Mouse (Mus musculus) urinary bladder, postnatal 36 days (tissue): ENCODE results near the gene Pou6f2.

Experiments
- DNase-seq, 2 experiments: peaks; one replicate each; pipeline ENCODE4 v3.0.0; 2022; ENCODE audit warnings: low spot score in 2 of 2, mixed read lengths in 1 of 2

The Pou6f2 gene

DNA sequence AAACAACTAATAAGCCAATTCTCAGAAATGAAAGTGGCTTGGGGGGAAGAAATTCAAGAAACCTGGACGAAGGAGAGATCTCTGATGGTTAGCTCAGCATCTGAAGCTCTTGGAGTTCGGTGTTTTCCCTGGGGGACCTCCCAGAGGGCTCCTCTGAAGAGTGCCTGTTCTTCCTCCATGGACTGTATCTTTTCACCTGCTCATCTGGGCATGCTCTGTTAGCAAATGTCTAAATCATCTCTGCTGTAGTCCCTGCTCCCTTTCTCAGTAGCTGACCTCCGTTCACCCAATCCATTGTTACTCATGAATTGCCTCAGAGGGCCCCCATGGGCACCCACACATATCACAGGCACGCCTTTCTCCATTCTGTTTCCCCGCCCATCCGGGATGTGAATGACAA, at the start of gene Pou6f2:
Pou6f2 (minus strand) TSS at position 101 of the 400 bp plus-strand sequence.
- DNase-seq: no peak

GRCm38 (mm10) chr13:18439858-18440257, 42.4 kb upstream of the Pou6f2 start:
- DNase-seq: no peak

DNA sequence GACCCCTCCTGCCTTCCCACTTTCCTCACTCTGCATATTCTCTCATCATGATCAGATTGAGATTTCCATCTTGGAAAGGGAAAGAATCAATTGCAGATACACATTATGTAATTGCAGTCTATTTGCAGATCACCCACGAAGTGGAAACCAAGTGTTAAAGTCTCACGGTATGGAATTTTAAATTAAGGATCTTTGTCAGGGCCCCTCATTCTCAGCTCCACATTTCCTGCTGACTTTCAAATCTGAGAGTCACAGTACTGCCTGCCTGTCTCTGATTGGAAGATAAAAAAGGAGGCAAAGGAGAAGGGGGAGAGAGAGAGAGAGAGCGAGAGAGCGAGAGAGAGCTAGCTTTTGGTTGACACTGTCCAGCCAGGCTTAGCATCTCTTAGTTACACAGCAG, 9.8 kb downstream of the Pou6f2 start:
- DNase-seq: no peak

GRCm38 (mm10) chr13:18363373-18363772, 34.1 kb downstream of the Pou6f2 start:
- DNase-seq: no peak

GRCm38 (mm10) chr13:18344580-18345333, 52.7 kb downstream of the Pou6f2 start:
- no peak for DNase-seq

- DNase-seq: no peak
Measured at GRCm38 (mm10) chr13:18338910-18339501, 58.5 kb downstream of the Pou6f2 start.

DNA sequence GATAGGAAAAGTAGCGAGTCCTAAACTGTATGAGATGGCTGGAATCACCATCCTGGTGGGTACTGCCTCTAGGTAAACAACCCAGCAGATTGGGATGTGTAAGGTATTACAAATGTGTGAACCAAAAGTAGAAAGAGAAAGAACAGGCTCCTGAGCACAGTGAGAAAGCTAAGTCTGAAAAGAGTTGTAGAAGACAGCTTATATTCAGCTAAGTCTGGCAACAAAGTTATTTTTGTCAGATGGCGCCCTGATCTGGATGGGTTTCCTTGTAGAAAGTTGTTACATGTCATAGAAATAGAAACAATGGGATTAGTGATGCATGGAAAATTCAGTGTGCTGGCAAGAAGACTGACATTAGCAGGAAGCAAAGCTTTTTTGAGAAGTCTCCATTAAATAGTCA, 59.5 kb downstream of the Pou6f2 start:
- DNase-seq: no peak

DNA sequence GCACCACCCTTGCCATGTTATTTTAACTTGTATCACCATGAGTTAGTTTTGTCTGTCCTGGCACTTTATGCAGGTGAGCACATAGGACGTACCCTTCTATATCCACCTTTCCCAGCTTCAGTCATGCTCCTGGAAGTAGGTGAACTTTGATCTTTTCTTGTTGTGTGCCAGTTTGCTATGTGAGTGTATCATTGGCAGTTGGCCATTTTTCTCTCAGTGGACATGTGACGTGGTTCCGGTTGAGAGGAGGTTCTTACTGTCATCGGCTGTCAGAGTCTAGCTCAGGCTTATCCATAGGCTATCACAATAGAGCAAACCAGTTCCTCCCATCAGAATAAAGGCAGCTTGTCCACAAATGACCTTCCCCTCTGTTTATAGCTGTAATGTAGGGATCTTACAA, 63.5 kb downstream of the Pou6f2 start:
- DNase-seq: no peak

DNA sequence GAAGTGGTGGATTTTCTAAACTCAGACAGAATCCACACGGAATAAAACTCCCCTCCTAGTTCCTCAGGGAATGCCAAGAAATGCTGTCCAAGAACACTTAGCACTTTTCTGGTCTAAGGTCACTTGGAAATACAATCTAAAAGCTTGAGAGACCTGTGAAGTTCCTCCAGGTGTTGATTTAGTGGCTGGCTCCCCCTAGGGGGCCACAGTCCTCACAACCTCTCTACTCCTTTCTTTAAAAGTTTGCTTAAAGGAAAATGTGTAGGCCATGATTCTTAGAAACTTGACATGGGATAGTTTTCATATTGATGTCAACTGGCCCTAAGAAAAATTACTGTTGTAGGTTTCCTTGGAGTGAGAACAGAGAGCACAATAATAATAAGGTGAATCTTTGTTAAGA, 64.9 kb downstream of the Pou6f2 start:
- DNase-seq: peak; percentile 14

- no peak for DNase-seq
Measured at GRCm38 (mm10) chr13:18323980-18324678, 73.4 kb downstream of the Pou6f2 start.

DNA sequence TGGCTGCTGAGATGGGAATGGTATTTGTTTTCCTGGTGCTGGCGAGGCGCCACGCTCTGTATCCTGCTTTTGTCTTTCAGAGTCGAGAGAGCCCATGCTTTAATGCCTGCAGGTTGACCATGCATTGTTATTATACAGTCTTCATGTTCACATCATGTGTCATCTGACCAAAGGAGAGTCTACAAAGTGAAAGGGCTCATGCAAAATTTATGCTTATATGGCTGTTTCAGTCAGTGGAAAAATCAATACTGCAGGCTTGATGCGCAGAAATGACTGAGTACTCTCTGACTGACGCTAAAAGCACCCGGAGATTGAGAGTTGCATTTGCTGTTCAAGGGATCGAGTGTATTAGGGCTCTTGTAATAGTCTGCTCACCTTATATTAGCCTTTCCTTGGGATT, 74.1 kb downstream of the Pou6f2 start:
- no peak for DNase-seq

DNA sequence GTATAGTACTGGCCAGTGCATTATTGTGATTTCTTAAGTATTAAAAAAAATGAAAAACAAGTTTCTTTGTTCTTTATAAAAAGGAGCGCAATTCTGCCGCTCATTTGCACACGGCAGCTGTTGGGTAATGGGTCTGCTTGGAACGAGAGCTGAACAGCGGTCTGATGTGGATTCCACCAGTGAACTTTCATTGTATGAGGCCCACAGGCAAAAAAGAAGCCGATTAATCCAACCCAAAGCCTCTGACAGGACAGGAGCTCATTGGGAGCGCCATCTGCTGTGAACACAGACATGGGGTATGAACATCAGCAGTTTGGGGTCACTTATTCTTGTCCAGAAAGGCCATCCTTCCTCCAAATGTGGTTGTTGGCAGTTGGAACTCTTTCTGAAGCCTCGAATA, 84.9 kb downstream of the Pou6f2 start:
- DNase-seq: no peak

DNA sequence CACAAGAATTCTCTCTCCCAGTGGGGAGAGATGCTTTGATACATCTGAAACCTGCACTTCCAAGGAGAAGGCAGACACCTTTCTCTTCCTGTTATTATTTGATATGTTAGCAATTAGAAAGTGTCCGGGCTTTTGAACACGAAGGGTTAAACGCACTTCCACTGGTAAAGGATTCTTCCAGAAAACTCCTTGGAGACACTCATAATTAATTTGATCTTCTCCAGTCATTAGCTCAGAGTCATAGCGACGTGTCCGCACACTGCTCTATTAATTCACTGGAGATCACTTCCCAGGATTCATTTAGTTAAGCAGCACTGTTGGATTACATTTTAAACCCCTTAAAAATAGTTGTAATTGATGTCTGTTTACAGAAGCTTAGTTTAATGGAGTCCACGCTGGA, 88.5 kb downstream of the Pou6f2 start:
- no peak for DNase-seq

- DNase-seq: no peak
Measured at GRCm38 (mm10) chr13:18306506-18307145, 90.9 kb downstream of the Pou6f2 start.

DNA sequence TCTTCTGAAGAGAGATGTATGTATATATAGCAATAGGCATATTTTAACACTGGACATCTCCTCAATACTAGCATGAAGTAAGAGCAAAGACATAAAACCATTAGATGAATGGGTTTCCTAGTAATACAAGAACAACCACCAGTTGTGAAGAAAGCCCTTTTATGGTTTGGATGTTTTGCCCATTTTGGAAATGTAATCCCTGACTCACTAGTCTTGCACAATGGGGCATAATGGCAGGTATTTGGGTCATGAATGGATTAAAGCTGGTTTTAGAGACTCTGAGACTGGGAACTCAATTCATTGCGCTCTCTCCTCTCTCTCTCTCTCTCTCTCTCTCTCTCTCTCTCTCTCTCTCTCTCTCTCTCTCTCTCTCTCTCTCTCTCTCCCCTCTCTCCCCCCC, 97.5 kb downstream of the Pou6f2 start:
- no peak for DNase-seq

DNA sequence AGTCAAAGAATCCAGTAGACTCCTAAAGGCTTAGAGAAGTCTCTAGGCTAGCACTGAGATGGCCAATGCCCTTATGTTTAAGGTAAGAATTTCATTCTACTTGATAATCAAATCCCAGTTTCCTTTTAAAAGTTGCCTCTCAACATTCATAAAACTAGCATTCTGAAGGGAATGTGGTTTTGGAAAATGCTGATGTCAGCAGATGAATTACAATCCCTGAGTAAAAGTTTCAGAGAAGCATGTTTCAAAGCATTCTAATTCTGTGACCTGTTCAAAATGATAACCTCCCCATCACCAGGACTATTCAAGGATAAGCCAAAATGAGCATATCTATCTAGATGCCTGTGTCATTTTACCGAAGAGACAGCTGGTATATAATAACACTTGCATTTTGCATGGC, 104.0 kb downstream of the Pou6f2 start:
- no peak for DNase-seq

DNA sequence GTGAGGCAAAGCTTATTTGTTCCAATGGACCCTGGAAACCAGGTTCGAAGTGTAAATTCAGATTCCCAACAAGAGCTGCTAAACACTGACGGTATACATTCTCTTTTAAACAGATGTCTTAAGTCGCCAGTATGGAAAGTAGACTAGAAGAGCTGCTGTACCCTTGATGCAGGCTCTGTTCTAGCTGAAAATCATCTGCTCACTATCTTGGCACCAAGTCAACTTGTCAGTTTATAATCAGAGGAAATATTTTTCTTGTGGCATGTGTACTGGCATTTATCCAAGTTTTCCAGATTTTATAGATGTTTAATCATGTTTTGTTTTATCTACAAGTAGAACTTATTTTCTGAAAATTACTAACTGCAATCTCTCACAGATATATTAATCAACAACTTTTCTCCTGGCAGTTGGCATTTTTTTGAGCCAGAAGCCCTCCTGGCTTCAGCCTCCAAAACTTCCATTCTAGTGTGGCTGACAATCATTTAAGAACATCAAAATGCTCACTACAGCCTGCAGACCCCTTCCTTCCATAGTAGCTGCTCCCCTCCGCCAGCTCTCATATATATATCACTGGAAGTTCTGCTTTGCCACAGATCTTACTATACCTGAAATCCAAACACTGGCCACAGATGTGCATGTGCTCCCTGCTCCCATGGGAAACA, 107.1 kb downstream of the Pou6f2 start:
- no peak for DNase-seq

- DNase-seq: no peak
Measured at GRCm38 (mm10) chr13:18287536-18287935, 110.0 kb downstream of the Pou6f2 start.

GRCm38 (mm10) chr13:18282361-18282982, 115.0 kb downstream of the Pou6f2 start:
- DNase-seq: no peak

DNA sequence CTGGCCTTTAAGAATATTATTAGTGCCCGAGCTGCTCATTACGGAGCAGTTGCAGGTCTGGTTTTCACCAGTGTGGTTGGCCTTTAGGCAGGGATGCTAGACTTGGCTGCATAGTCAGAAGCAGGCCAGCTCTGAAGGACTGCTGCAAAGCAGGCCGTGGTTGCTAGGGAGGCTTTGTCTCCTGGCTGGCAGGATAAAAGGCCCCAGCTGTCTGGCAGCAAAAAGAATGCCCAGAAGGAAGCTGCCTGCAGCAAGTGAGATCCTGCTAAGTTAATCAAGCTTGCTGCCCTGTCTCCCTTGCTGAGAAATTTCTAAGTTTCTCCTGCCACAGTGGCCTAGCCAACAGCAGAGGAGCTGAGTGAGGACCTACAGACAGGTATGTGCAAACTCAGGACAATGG, 116.4 kb downstream of the Pou6f2 start:
- no peak for DNase-seq

GRCm38 (mm10) chr13:18253131-18253530, 144.4 kb downstream of the Pou6f2 start:
- DNase-seq: no peak
